Mouse (Mus musculus) liver, embryonic 11.5 days (tissue): Measurements from ENCODE around the gene Ppp1r16b. TPM values are rescaled to one million over a fixed set of nuclear protein-coding genes. Genes with fewer than 3 reads are reported as not detected.

Experiments used
- ATAC-seq: fragments of 200-750 bp; cut with Nextera tagmentation; replicated peaks from 2 replicates; pipeline ENCODE4 v1.8.0; 2017; ENCODE audit warnings: moderate number of reproducible peaks, mild to moderate bottlenecking, moderate TSS enrichment, moderate library complexity; ENCODE audit not compliant: low FRiP score
- DNase-seq: peaks from one replicate; pipeline ENCODE4 v3.0.0-alpha.2; 2017; ENCODE audit warnings: low spot score
- H3K27ac ChIP-seq: fragments of 300-500 bp; sonication (generic); 2 replicates; pipeline ENCODE4 v1.5.1; 2014; ENCODE audit warnings: mild to moderate bottlenecking, low read depth, low read length, control low read depth
- H3K27me3 ChIP-seq: fragments of 300-500 bp; sonication (generic); replicated peaks from 2 replicates; pipeline ENCODE4 v1.6.1; 2014; ENCODE audit warnings: low read length, mixed read lengths; ENCODE audit not compliant: control insufficient read depth, insufficient read depth
- H3K36me3 ChIP-seq: fragments of 300-500 bp; sonication (generic); 2 replicates; pipeline ENCODE4 v1.6.1; 2014; ENCODE audit warnings: mild to moderate bottlenecking, low read length, moderate library complexity, mixed read lengths; ENCODE audit not compliant: control insufficient read depth, insufficient read depth
- H3K4me1 ChIP-seq: fragments of 300-500 bp; sonication (generic); replicated peaks from 2 replicates; pipeline ENCODE4 v1.6.1; 2014; ENCODE audit warnings: low read length, mixed read lengths; ENCODE audit not compliant: control insufficient read depth, insufficient read depth
- H3K4me2 ChIP-seq: fragments of 300-500 bp; sonication (generic); 2 replicates; pipeline ENCODE4 v1.6.1; 2014; ENCODE audit warnings: mild to moderate bottlenecking, control low read depth, moderate library complexity
- H3K4me3 ChIP-seq: fragments of 300-500 bp; sonication (generic); 2 replicates; pipeline ENCODE4 v1.5.1; 2014; ENCODE audit warnings: low read depth, low read length, control low read depth
- H3K9ac ChIP-seq: fragments of 300-500 bp; sonication (generic); 2 replicates; pipeline ENCODE4 v1.6.1; 2014; ENCODE audit warnings: low read depth, low read length, control low read depth
- H3K9me3 ChIP-seq: fragments of 300-500 bp; sonication (generic); 2 replicates; pipeline ENCODE4 v1.6.1; 2016; ENCODE audit warnings: low read length, inconsistent platforms, mixed read lengths; ENCODE audit not compliant: control insufficient read depth
- WGBS: fragments of 180-500 bp; shearing (Covaris S2); extraction: QIAGEN DNeasy Blood & Tissue Kit; methylation state at CpG from one replicate; pipeline ENCODE4 v1.1.7; 2014; 5-methylcytosine and 5-hydroxymethylcytosine counted together
- polyA plus RNA-seq: library from polyadenylated mRNA; unstranded; fragments of >200 nt; fragmentation: Nextera tagmentation; extraction: Ambion mirVana; gene quantifications from 2 replicates; pipeline ENCODE4 v1.2.1, GENCODE M21; 2014

The Ppp1r16b gene
- polyA plus RNA-seq, 1 experiment from 2014 or later = 5.2 TPM

DNA sequence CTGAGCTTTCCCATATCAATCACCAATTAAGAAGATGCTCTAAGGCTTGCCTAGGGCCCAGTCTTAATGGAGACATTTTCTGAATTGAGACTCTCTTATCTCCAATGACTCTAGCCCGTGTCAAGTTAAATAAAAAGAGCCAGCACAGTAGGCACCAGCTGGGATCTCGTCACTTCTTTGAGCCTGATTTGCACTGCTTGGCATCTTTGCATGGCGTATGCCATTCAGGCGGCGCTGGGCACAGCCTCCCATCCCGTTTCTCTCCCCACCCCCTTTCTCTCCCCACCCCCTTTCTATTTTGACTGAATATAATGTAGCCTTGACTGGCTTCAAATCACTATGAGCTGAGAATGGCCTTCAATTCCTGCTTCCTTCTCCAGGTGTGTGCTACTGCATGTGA lies 16.5 kb downstream of the Ppp1r16b start:
- DNase-seq = no peak
- Histone ChIP-seq H3K36me3 (no peaks in the 10 kb centered on the region), H3K27ac (no peak overlapping the region), H3K9me3 (no peaks in the 10 kb centered on the region), H3K4me2 (no peak overlapping the region), H3K4me1 (no peaks in the 10 kb centered on the region), H3K27me3 (no peaks in the 10 kb centered on the region), H3K4me3 (no peak overlapping the region), H3K9ac (no peak overlapping the region)
- ATAC-seq = no peak
- 77% methylated on average over 6 of the region's 6 CpGs for WGBS

- DNase-seq (no peak), ATAC-seq (no peak)
Measured at GRCm38 (mm10) chr2:158682344-158683037, 17.3 kb downstream of the Ppp1r16b start.

GRCm38 (mm10) chr2:158683038-158683413 lies 17.8 kb downstream of the Ppp1r16b start:
- Histone ChIP-seq H3K36me3 (no peaks in the 10 kb centered on the region), H3K4me2 (no peak overlapping the region), H3K9me3 (no peaks in the 10 kb centered on the region), H3K4me1 (no peaks in the 10 kb centered on the region), H3K27me3 (no peaks in the 10 kb centered on the region), H3K4me3 (no peak overlapping the region), H3K27ac (no peak overlapping the region), H3K9ac (no peak overlapping the region)
- 29% methylated on average over 4 of the region's 4 CpGs for WGBS
- no peak for DNase-seq
- ATAC-seq = no peak

More at GRCm38 (mm10) chr2:158682344-158683037, 17.3 kb downstream of the Ppp1r16b start:
- 55% methylated on average over 11 of the region's 11 CpGs for whole genome bisulfite sequencing
- Histone ChIP-seq H3K27me3 (no peaks in the 10 kb centered on the region), H3K9me3 (no peaks in the 10 kb centered on the region), H3K27ac (no peak overlapping the region), H3K9ac (no peak overlapping the region), H3K4me2 (no peak overlapping the region), H3K4me3 (no peak overlapping the region), H3K36me3 (no peaks in the 10 kb centered on the region), H3K4me1 (no peaks in the 10 kb centered on the region)

- Histone ChIP-seq H3K4me2 (no peak overlapping the region), H3K9ac (no peak overlapping the region), H3K36me3 (no peaks in the 10 kb centered on the region), H3K4me1 (no peaks in the 10 kb centered on the region), H3K27ac (no peak overlapping the region), H3K4me3 (no peak overlapping the region), H3K9me3 (no peaks in the 10 kb centered on the region), H3K27me3 (no peaks in the 10 kb centered on the region)
- ATAC-seq (no peak), DNase-seq (no peak)
- 66% methylated on average over 9 of the region's 9 CpGs for WGBS
Measured at GRCm38 (mm10) chr2:158684247-158684843, 19.1 kb downstream of the Ppp1r16b start.

DNA sequence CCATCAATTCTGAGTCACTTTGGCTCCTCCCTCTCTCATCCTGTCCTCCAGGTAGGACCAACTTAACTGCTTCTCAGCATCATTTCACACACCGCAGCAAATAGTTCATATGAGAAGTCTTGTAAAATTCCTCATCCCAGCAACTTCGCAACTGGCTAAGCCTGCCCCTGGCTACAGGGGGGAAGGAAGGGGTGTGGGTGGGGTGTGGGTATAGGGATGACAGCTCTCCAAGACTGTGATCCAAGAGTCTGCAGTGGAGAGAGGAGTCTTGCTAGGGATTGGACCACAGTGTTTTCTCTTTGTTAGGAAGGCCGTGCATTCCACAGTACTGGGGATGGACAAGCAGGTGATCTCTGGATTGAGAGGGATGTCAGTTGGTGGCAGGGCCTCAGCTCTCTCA lies 19.7 kb downstream of the Ppp1r16b start:
- no peaks in the 10 kb centered on the region for H3K4me1 ChIP-seq

DNA sequence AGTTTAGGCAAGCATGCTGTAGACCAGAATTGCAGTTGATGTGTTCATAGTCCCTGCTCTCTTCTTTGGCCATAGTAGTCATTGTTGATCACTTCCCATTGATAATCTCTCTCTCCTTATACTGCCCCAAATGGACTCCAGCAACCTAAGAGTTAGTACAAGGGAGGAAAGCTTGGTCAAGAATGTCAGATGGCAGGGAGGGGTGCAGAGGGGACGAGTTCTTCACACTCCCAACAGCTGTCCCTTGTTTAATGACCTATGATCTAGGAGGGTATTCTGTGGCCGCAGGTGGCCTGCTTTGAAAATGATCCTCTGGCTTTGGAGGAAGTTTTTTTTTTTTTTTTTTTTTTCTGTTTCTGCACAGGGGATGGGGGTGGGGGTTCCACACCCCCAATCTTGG lies 21.2 kb downstream of the Ppp1r16b start:
- Histone ChIP-seq H3K27ac (no peak overlapping the region), H3K36me3 (no peaks in the 10 kb centered on the region), H3K4me3 (no peak overlapping the region), H3K9ac (no peak overlapping the region), H3K4me2 (no peak overlapping the region), H3K4me1 (no peaks in the 10 kb centered on the region), H3K9me3 (no peaks in the 10 kb centered on the region), H3K27me3 (no peaks in the 10 kb centered on the region)
- 56% methylated on average over 2 of the region's 2 CpGs for WGBS
- DNase-seq = no peak
- no peak for ATAC-seq

More for the DNA sequence above, 19.7 kb downstream of the Ppp1r16b start:
- Histone ChIP-seq H3K27ac (no peak overlapping the region), H3K9ac (no peak overlapping the region), H3K36me3 (no peaks in the 10 kb centered on the region), H3K27me3 (no peaks in the 10 kb centered on the region), H3K4me2 (no peak overlapping the region), H3K9me3 (no peaks in the 10 kb centered on the region), H3K4me3 (no peak overlapping the region)
- WGBS = 72% methylated on average over 3 of the region's 3 CpGs
- DNase-seq = no peak
- no peak for ATAC-seq

- no peak overlapping the region for H3K27ac ChIP-seq
- no peaks in the 10 kb centered on the region for H3K9me3 ChIP-seq
- DNase-seq (no peak), ATAC-seq (no peak)
- no peak overlapping the region for H3K9ac ChIP-seq
- H3K27me3 ChIP-seq = no peaks in the 10 kb centered on the region
- no peaks in the 10 kb centered on the region for H3K36me3 ChIP-seq
- H3K4me2 ChIP-seq = no peak overlapping the region
- no peak overlapping the region for H3K4me3 ChIP-seq
- WGBS = 53% methylated on average over 25 of the region's 25 CpGs
- no peaks in the 10 kb centered on the region for H3K4me1 ChIP-seq
Measured at GRCm38 (mm10) chr2:158687804-158688241, 22.6 kb downstream of the Ppp1r16b start.

DNA sequence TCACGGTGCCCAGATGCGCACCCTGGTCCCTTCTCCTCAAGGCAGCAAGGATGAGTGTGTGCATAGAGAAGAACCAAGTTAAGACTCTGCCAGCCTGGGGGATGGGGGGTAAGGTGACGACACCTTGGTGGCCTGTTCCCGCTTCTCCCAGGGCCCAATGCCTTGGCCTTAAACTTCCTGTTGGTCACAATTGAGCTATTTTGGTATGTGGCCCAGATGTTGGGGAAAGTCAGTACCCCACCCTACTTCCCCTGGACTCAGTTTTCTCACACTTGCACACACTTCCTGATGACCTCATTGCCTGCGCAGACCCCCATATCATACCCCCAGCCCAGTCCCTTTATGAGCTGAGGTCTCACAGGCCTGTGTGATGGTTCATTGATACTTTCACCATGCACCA lies 23.9 kb downstream of the Ppp1r16b start:
- ATAC-seq = no peak
- WGBS = 58% methylated on average over 5 of the region's 5 CpGs

DNA sequence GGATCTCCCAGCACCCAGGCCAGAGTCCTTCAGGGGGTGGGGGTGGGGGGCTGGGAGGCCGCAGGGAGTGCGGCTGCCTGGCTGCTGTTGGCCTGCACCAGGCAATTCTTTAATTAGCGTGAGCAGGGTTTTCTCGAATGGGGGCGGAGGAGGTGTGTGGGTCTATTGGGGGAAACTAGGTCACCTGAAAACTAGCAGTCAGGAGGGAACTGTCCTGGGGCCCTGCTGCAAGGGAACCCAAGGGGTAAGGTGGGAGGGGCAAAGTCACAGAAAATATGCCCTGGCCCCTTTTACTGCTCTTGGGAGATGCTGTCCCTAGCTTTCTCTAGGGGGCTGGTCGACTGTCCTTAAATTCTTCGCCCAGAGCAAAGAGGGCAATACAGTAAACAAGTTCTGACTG lies 24.4 kb downstream of the Ppp1r16b start:
- Histone ChIP-seq H3K4me1 (no peaks in the 10 kb centered on the region), H3K27ac (no peak overlapping the region), H3K9ac (no peak overlapping the region), H3K27me3 (no peaks in the 10 kb centered on the region), H3K4me2 (no peak overlapping the region), H3K9me3 (no peaks in the 10 kb centered on the region), H3K4me3 (no peak overlapping the region), H3K36me3 (no peaks in the 10 kb centered on the region)
- no peak for DNase-seq
- WGBS = 62% methylated on average over 7 of the region's 7 CpGs
- no peak for ATAC-seq

More for the DNA sequence above, 23.9 kb downstream of the Ppp1r16b start:
- no peak overlapping the region for H3K4me3 ChIP-seq
- no peaks in the 10 kb centered on the region for H3K27me3 ChIP-seq
- H3K9me3 ChIP-seq = no peaks in the 10 kb centered on the region
- H3K4me2 ChIP-seq = no peak overlapping the region
- H3K4me1 ChIP-seq = no peaks in the 10 kb centered on the region
- no peaks in the 10 kb centered on the region for H3K36me3 ChIP-seq
- DNase-seq = no peak
- no peak overlapping the region for H3K27ac ChIP-seq
- no peak overlapping the region for H3K9ac ChIP-seq
